Mouse (Mus musculus): ENCODE results near the gene Smim26. TPM values are rescaled to one million over a fixed set of nuclear protein-coding genes. Genes with fewer than 3 reads are reported as not detected.

Smim26 gene
- polyA plus RNA-seq, 1 experiment from 2014 or later, result 41.7 TPM

DNA sequence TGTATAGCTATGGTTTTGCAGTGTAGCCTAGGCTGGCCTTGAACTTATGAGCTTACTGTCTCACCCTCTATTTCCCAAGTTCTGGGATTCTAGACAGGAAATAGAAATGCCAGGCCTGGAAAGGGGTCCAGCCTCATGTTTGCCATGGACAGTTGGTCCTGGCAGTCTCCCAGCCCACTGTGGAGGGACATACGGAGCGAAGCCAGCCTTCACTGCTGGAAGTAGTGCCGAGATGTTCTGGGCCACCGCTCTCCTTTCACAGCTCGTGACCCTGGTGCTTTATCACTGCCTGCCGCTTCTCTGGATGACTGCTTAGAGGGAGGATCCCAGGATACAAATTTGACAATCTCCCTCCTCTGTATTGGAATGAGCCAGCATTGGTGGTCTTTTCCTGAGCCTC is 27.6 kb downstream of the Smim26 start:
- H3K36me3 ChIP-seq (ENCODE audit: control insufficient read depth, insufficient read depth, low read length), result no peaks in the 10 kb centered on the region
- no peaks in the 10 kb centered on the region for H3K27me3 ChIP-seq (replicated peaks; ENCODE audit: control insufficient read depth, insufficient read depth, low read length)
- ATAC-seq (replicated peaks; ENCODE audit: low FRiP score, low TSS enrichment, low read depth), result no peak
- WGBS, result 90% methylated on average over 6 of the region's 6 CpGs
- peak; percentile 10 for DNase-seq (ENCODE audit: low spot score)
- no peak overlapping the region for H3K9ac ChIP-seq (ENCODE audit: low read length)
- no peak overlapping the region for H3K4me3 ChIP-seq (ENCODE audit: low read depth, low read length)
- no peak overlapping the region for H3K4me2 ChIP-seq (ENCODE audit: low read length)
- H3K27ac ChIP-seq (ENCODE audit: low read depth), result no peak overlapping the region
- no peaks in the 10 kb centered on the region for H3K4me1 ChIP-seq (replicated peaks; ENCODE audit: control insufficient read depth, insufficient read depth, low read length)
- no peaks in the 10 kb centered on the region for H3K9me3 ChIP-seq (ENCODE audit: control insufficient read depth, low read length)

DNA sequence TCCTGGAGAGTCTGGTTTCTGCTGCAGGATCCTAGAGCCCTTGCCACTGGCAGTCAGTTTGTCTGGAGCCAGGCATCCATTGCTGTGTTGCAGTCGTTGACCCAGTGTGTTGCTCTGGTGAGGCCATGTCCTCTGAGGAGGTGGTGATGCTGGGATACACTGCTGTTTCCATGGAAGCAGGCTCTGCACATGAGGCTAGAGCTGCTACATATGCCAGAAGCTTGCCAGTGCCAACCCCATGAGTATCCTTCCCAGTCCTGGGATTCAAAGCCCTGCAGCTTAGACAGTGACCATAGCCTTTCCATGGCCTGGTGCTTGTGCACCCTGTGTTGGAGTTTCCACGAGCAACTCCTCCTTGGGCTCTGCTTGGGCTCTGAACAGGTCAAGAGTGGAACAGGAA is 39.7 kb downstream of the Smim26 start:
- WGBS, result 88% methylated on average over 2 of the region's 2 CpGs
- Histone ChIP-seq H3K4me1 (replicated peaks; ENCODE audit: control insufficient read depth, insufficient read depth, low read length) (no peaks in the 10 kb centered on the region), H3K9ac (ENCODE audit: low read length) (no peak overlapping the region), H3K4me3 (ENCODE audit: low read depth, low read length) (no peak overlapping the region), H3K27ac (ENCODE audit: low read depth) (no peak overlapping the region), H3K36me3 (ENCODE audit: control insufficient read depth, insufficient read depth, low read length) (no peaks in the 10 kb centered on the region), H3K27me3 (replicated peaks; ENCODE audit: control insufficient read depth, insufficient read depth, low read length) (no peaks in the 10 kb centered on the region), H3K9me3 (ENCODE audit: control insufficient read depth, low read length) (0 out of 2 replicates have a peak, but pooled peaks cover 2% of the 10 kb centered on the region), H3K4me2 (ENCODE audit: low read length) (no peak overlapping the region)
- DNase-seq (ENCODE audit: low spot score) (peak; percentile 36), ATAC-seq (replicated peaks; ENCODE audit: low FRiP score, low TSS enrichment, low read depth) (0 out of 2 replicates have a peak, but pooled peaks have one; percentile 12)

DNA sequence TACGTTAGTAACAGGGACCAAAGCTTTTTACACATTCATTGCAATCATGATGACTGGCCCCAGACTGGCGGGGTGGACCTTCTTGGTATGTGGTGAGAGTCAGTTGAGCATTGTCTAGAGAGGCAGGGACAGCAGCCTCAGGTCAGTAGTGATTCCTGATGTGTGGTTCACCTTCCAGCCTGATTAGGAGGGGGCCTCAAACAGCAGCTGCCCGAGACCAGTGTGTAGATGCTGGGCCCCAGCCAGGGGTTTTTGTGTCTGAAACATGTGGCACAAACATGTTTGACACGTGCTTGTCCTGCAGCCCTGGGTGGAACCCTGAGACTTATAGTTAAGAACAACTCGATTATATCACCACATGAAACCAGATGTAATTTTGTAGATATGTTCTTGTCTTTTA is 40.4 kb downstream of the Smim26 start:
- H3K27ac ChIP-seq (ENCODE audit: low read depth), result no peak overlapping the region
- no peak overlapping the region for H3K4me3 ChIP-seq (ENCODE audit: low read depth, low read length)
- no peaks in the 10 kb centered on the region for H3K27me3 ChIP-seq (replicated peaks; ENCODE audit: control insufficient read depth, insufficient read depth, low read length)
- peak; percentile 37 for DNase-seq (ENCODE audit: low spot score)
- no peak overlapping the region for H3K4me2 ChIP-seq (ENCODE audit: low read length)
- no peaks in the 10 kb centered on the region for H3K36me3 ChIP-seq (ENCODE audit: control insufficient read depth, insufficient read depth, low read length)
- H3K9me3 ChIP-seq (ENCODE audit: control insufficient read depth, low read length), result 0 out of 2 replicates have a peak, but pooled peaks cover 2% of the 10 kb centered on the region
- ATAC-seq (replicated peaks; ENCODE audit: low FRiP score, low TSS enrichment, low read depth), result no peak
- WGBS, result 70% methylated on average over 5 of the region's 5 CpGs
- H3K9ac ChIP-seq (ENCODE audit: low read length), result no peak overlapping the region
- H3K4me1 ChIP-seq (replicated peaks; ENCODE audit: control insufficient read depth, insufficient read depth, low read length), result no peaks in the 10 kb centered on the region

DNA sequence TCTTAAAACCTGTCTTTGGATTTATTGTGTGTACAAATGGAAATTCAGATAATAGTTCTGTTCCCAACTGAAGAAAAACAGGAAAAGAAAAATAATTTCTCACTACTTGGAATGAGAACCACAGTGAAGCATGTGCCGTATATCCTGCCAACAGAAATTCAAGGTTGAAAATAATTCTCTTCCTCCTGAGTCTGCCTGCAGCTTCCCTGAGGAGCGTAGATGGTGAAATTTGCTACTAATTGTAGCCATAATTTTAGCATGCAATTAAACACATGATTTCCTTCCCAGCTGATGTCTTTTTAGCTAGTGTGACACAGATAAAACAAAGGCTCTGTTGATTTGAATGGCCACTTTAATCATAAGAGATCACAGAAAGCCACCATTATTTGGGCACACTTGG is 40.9 kb downstream of the Smim26 start:
- Histone ChIP-seq H3K4me1 (replicated peaks; ENCODE audit: control insufficient read depth, insufficient read depth, low read length) (no peaks in the 10 kb centered on the region), H3K36me3 (ENCODE audit: control insufficient read depth, insufficient read depth, low read length) (no peaks in the 10 kb centered on the region), H3K4me2 (ENCODE audit: low read length) (no peak overlapping the region), H3K9ac (ENCODE audit: low read length) (no peak overlapping the region), H3K9me3 (ENCODE audit: control insufficient read depth, low read length) (0 out of 2 replicates have a peak, but pooled peaks cover 2% of the 10 kb centered on the region), H3K4me3 (ENCODE audit: low read depth, low read length) (no peak overlapping the region), H3K27me3 (replicated peaks; ENCODE audit: control insufficient read depth, insufficient read depth, low read length) (no peaks in the 10 kb centered on the region), H3K27ac (ENCODE audit: low read depth) (no peak overlapping the region)
- 61% methylated on average over 2 of the region's 2 CpGs for WGBS
- peak; percentile 23 for DNase-seq (ENCODE audit: low spot score)
- no peak for ATAC-seq (replicated peaks; ENCODE audit: low FRiP score, low TSS enrichment, low read depth)

DNA sequence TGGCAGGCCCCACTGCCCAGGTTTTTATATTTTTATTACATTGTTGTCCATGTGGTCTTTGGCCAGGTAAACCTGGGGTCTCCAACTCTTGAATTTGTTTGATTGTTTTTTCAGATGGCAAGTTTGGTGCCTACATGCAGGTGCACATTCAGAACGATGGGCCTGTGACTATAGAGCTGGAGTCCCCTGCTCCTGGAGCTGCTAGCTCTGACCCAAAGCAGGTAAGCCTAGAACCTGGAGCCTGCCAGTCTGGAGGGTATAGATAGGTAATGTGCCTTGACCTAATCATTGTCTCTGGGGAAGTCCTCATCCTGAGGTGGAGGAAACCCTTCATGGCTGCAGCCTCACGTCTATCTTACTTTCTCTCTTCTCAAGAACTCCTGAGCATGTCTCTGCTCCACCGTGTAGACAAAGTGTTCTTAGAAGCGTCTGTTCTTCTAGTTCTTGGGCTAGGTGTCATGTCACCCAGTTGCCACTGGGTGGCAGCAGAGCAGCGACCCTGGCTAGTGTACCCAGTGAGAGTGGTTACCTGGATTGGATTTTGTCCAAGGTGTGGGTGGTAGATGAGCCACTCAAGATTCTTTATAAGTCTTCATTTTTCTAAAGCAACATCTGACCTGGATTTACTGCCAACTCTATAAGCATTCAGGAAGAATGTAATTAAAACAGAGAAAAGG is 41.9 kb downstream of the Smim26 start:
- H3K4me2 ChIP-seq (ENCODE audit: low read length), result no peak overlapping the region
- H3K36me3 ChIP-seq (ENCODE audit: control insufficient read depth, insufficient read depth, low read length), result no peaks in the 10 kb centered on the region
- WGBS, result 16% methylated on average over 5 of the region's 5 CpGs
- peak; percentile 80 for DNase-seq (ENCODE audit: low spot score)
- 0 out of 2 replicates have a peak, but pooled peaks cover 2% of the 10 kb centered on the region for H3K9me3 ChIP-seq (ENCODE audit: control insufficient read depth, low read length)
- no peak overlapping the region for H3K4me3 ChIP-seq (ENCODE audit: low read depth, low read length)
- no peak overlapping the region for H3K27ac ChIP-seq (ENCODE audit: low read depth)
- H3K27me3 ChIP-seq (replicated peaks; ENCODE audit: control insufficient read depth, insufficient read depth, low read length), result no peaks in the 10 kb centered on the region
- H3K4me1 ChIP-seq (replicated peaks; ENCODE audit: control insufficient read depth, insufficient read depth, low read length), result no peaks in the 10 kb centered on the region
- no peak overlapping the region for H3K9ac ChIP-seq (ENCODE audit: low read length)
- ATAC-seq (replicated peaks; ENCODE audit: low FRiP score, low TSS enrichment, low read depth), result peak; percentile 76

DNA sequence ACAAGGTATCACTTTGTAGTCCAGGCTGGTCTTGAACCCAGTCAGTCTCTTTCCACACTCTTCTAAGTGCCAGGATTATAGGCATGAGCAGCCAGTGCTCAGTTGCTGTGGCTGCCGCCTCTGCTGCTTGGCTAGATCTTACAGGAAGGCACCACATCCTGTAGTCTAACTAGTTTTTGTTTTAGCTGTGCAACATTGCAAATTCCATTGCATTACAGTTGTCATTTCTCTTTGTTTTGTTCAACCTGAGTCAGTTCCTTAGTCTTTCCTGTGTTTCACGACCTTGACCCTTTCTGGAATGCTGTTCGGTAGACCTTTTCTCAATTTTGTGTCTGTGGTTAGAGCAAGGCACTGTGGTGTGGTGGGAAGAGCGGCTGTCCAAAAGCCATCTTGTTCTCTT is 43.4 kb downstream of the Smim26 start:
- H3K4me2 ChIP-seq (ENCODE audit: low read length), result no peak overlapping the region
- no peak overlapping the region for H3K9ac ChIP-seq (ENCODE audit: low read length)
- H3K9me3 ChIP-seq (ENCODE audit: control insufficient read depth, low read length), result 0 out of 2 replicates have a peak, but pooled peaks cover 2% of the 10 kb centered on the region
- no peak overlapping the region for H3K27ac ChIP-seq (ENCODE audit: low read depth)
- 75% methylated on average over 4 of the region's 4 CpGs for WGBS
- H3K4me1 ChIP-seq (replicated peaks; ENCODE audit: control insufficient read depth, insufficient read depth, low read length), result no peaks in the 10 kb centered on the region
- H3K27me3 ChIP-seq (replicated peaks; ENCODE audit: control insufficient read depth, insufficient read depth, low read length), result no peaks in the 10 kb centered on the region
- DNase-seq (ENCODE audit: low spot score) (no peak), ATAC-seq (replicated peaks; ENCODE audit: low FRiP score, low TSS enrichment, low read depth) (no peak)
- H3K4me3 ChIP-seq (ENCODE audit: low read depth, low read length), result no peak overlapping the region
- no peaks in the 10 kb centered on the region for H3K36me3 ChIP-seq (ENCODE audit: control insufficient read depth, insufficient read depth, low read length)

DNA sequence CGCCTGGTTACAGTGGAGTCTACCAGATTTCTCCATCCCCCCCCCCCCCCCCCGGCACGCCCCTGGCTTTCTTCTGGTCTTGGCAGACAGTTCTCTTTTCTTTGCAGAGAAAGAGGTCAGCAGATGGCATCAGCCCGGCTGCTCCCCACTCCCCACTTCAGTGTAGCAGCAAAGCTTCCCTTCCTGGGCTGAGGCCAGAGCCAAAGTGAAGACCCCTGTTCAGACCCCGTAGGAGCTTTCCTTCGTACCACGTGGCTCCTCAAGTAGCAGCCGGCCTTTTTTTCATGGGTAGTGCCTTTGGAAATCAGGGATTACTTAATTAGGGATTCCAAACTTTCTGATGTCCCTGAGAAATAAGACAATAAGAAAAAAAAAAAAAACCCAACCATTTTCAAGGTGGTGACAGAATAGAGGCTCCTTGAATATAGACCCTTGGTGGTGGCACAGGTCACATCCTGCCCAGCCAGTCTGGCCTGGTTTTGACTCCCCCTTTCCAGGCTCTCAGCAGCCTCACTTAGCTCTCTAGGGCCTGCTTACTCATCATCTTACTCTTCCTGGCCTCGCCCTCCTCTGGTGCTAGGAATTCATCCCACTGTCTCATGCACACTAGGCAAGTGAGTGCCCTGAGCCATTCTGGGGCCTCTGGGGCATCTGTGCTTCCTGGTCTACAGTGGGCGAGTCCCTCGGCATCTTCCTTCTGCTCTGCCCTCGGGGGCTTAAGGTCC is 44.0 kb downstream of the Smim26 start:
- Histone ChIP-seq H3K4me2 (ENCODE audit: low read length) (no peak overlapping the region), H3K9ac (ENCODE audit: low read length) (no peak overlapping the region), H3K27ac (ENCODE audit: low read depth) (no peak overlapping the region), H3K36me3 (ENCODE audit: control insufficient read depth, insufficient read depth, low read length) (no peaks in the 10 kb centered on the region), H3K27me3 (replicated peaks; ENCODE audit: control insufficient read depth, insufficient read depth, low read length) (no peaks in the 10 kb centered on the region), H3K4me3 (ENCODE audit: low read depth, low read length) (no peak overlapping the region), H3K9me3 (ENCODE audit: control insufficient read depth, low read length) (no peaks in the 10 kb centered on the region), H3K4me1 (replicated peaks; ENCODE audit: control insufficient read depth, insufficient read depth, low read length) (no peaks in the 10 kb centered on the region)
- ATAC-seq (replicated peaks; ENCODE audit: low FRiP score, low TSS enrichment, low read depth) (no peak), DNase-seq (ENCODE audit: low spot score) (no peak)
- 87% methylated on average over 11 of the region's 12 CpGs for WGBS

DNA sequence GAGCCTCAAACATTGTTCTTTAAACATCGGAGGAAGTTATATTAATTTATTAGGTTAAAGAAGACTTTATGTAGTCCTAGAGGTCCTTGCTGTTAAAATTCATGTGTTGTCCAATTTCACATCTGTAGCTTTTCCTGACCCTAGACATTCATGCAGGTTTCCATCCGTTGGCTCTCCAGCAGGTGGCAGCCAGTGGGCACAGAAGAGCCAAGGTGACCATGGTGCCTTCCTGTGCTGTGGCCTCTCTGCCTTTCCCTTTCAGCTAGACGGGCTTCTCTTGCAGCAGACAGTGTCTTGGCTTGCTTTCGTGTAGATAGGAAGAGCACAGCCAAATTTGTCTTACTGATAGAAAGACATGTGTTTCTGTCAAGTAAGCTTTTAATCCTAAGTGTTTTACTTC is 44.9 kb downstream of the Smim26 start:
- 49% methylated on average over 4 of the region's 4 CpGs for WGBS
- Histone ChIP-seq H3K9ac (ENCODE audit: low read length) (no peak overlapping the region), H3K27me3 (replicated peaks; ENCODE audit: control insufficient read depth, insufficient read depth, low read length) (no peaks in the 10 kb centered on the region), H3K4me1 (replicated peaks; ENCODE audit: control insufficient read depth, insufficient read depth, low read length) (no peaks in the 10 kb centered on the region), H3K4me2 (ENCODE audit: low read length) (no peak overlapping the region), H3K9me3 (ENCODE audit: control insufficient read depth, low read length) (no peaks in the 10 kb centered on the region), H3K27ac (ENCODE audit: low read depth) (no peak overlapping the region), H3K36me3 (ENCODE audit: control insufficient read depth, insufficient read depth, low read length) (no peaks in the 10 kb centered on the region), H3K4me3 (ENCODE audit: low read depth, low read length) (no peak overlapping the region)
- no peak for ATAC-seq (replicated peaks; ENCODE audit: low FRiP score, low TSS enrichment, low read depth)
- no peak for DNase-seq (ENCODE audit: low spot score)

All from intestine, embryonic 14.5 days (tissue).